Mouse (Mus musculus): ENCODE measurements around the gene Gm20388.

Gene Gm20388

GRCm38 (mm10) chr8:122935912-122936311 lies 3025.3 kb downstream of the Gm20388 start:
- no peak for DNase-seq

- no peak for DNase-seq
Observed at GRCm38 (mm10) chr8:122937545-122938053, 3027.0 kb downstream of the Gm20388 start.

- no peak for DNase-seq
Observed at GRCm38 (mm10) chr8:122938170-122938569, 3027.5 kb downstream of the Gm20388 start.

- peak in 1 of 2 experiments; percentile 13 for DNase-seq
Observed at GRCm38 (mm10) chr8:122938591-122938990, 3027.9 kb downstream of the Gm20388 start.

GRCm38 (mm10) chr8:122942803-122943713 lies 3032.4 kb downstream of the Gm20388 start:
- DNase-seq = no peak

GRCm38 (mm10) chr8:122945775-122946174 lies 3035.1 kb downstream of the Gm20388 start:
- no peak for DNase-seq

DNA sequence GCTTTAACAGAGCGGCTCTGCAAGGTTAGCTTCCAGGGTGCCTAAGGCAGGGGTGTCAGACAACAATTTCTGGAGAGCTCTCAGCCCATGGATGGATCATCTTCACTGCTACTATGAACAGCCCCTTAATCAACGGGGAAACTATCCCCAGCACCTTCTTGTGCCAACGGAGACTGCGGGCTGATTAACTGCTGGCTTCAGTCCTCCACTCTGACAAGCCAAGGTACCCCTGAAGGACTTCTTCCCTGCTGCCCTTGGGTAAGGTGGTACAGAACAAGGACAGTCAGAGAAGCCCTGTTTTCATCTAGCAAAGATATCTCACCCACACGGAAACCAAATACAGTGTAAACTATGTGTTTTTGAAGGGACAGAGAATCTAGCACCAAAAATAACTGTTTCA lies 3039.1 kb downstream of the Gm20388 start:
- no peak for DNase-seq

GRCm38 (mm10) chr8:122951456-122951855 lies 3040.8 kb downstream of the Gm20388 start:
- no peak for DNase-seq

GRCm38 (mm10) chr8:122953028-122953427 lies 3042.4 kb downstream of the Gm20388 start:
- DNase-seq = no peak

DNA sequence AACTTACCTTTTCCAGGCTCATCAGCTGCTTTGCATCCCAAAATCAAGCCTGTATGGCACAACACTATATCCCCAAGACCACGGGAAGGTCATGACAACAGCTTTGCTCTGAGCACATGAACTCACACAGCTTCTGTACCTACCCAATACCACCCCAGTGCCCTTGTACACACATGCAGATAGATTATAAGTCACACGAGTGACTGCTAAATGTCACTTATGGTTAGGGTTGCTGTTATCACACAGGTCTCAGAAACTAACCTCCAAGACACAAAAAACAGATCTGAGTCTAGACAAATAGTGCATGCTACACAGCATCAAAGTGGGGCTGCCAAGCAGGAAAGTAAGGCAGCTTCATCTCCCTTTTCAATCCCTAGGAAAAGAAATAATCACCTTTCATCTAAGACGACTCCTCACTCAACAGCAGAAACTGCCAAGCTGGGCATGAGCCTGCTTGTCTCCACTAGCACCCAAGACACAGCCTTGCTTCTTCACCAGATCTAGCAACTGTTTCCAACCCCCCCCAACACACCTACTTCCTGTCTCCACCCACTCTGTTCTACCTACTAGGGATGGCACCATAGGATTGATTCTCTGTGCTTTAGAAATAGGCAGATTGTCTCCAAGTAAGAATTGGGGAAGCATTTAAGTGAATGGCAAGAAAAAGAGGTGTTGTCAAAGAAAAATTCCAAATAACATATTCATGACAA lies 3043.6 kb downstream of the Gm20388 start:
- DNase-seq = no peak

DNA sequence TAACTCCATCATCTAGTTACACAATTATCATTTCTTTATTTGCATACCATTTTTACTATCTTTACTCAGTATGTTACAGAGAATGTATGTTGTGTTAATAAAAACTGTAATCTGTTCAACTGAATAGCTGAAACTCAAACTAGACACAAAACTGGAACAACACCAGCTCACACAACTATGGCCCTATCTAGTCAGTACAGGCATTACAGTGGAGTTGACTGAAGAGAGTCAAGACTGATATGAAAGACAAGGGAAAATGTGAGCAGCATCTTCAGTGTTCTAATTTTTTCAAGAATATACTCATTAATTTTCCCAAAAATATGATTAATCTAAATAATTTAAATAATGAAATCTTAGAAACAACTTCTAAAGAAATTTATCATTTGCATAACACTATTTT lies 3044.6 kb downstream of the Gm20388 start:
- DNase-seq = no peak

- DNase-seq = no peak
Observed at GRCm38 (mm10) chr8:122955997-122956396, 3045.4 kb downstream of the Gm20388 start.

DNA sequence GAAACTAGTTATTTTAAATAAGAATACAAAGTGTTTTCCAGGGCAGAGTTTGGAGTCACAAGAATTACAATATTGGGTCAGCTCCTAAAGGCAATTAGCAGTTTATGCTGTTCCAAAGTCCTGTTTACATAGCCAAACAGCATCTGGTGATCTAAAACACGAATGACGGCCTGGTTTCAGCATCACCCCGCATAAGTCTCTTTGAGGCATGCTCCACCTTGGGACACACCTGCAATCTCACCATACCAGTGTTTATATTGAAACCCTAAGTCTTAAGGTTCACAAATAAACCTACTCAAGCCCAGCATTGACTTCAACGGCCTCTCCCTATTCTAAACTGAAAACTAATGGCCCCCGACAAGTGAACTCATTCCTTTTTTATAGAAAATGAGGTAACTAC lies 3049.7 kb downstream of the Gm20388 start:
- DNase-seq = no peak

- no peak for DNase-seq
Observed at GRCm38 (mm10) chr8:122960932-122961331, 3050.3 kb downstream of the Gm20388 start.

DNA sequence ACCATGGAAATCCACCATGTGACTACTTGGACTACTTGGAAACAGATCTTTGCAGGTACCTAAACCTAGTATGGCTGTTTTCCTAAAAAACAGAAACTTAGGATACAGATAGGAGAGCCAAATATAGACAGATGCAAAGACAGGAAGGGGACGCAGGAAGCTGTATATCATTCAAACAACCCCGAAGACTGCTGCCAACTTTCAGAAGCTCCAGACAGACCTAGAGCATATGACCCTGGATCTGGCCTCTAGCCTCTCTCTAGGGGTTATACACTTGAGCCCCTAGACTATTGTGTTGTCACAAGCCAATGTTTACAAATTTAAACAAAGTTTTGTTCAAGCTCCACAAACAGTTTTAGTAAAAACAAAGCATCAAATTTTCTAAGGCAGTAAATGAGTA lies 3050.8 kb downstream of the Gm20388 start:
- peak in 1 of 2 experiments; percentile 29 for DNase-seq

GRCm38 (mm10) chr8:122962046-122962445 lies 3051.4 kb downstream of the Gm20388 start:
- DNase-seq = no peak

DNA sequence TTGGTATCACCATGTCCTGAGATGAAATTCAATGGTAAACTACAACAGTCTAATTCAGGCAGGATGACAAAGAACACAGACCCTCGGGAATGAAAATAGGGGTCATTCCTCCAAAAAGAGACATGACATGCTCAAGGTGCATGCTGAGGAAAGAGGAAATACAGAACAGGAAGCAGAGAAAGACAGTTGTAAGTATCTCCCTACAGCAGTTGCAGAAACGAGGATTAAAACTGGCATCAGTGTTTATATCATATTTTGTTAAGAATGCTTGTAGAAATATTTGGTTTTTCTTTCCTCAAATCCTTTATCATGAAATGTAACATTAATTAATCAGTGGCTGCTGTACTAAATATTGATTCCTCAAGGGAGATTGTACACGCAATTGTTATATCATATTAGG lies 3056.0 kb downstream of the Gm20388 start:
- no peak for DNase-seq

- no peak for DNase-seq
Observed at GRCm38 (mm10) chr8:122968145-122968544, 3057.5 kb downstream of the Gm20388 start.

- DNase-seq = no peak
Observed at GRCm38 (mm10) chr8:122969964-122970620, 3059.5 kb downstream of the Gm20388 start.

DNA sequence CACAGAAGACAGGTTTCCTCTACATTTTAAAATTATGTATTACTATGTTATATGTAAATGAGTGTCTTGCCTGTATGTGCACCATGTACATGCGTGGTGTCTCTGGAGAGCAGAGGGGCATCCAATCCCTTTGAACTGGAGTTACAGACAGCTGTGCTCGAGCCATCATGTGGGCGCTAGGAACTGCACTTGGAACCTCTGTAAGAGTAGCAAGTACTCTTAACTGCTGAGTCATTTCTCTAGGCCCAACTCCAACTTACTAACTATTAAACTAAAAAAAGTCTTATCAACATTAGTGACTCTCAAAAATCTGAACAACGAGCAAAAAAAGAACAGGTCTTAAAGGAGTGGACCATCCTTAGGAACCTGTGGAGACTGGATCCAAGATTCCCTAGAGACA lies 3065.4 kb downstream of the Gm20388 start:
- DNase-seq = no peak

DNA sequence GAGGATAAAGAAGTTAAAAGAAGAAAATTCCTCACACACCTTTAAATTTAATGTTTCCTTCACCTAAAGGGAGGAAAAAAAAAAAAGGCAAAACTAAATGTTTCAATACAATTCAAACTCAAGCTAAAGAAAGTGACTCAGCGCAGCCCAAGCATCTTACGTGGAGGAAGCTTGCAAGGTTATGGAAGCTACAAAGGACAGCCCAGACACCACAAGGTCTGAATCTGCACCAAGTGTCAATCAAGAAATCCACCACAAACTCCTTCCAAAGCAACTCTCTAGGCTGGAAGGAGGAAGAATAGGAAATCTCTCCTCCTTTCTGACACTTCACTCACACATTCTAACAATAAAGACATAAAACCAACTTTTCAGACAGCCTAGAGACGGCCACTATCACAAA lies 3068.8 kb downstream of the Gm20388 start:
- no peak for DNase-seq

DNA sequence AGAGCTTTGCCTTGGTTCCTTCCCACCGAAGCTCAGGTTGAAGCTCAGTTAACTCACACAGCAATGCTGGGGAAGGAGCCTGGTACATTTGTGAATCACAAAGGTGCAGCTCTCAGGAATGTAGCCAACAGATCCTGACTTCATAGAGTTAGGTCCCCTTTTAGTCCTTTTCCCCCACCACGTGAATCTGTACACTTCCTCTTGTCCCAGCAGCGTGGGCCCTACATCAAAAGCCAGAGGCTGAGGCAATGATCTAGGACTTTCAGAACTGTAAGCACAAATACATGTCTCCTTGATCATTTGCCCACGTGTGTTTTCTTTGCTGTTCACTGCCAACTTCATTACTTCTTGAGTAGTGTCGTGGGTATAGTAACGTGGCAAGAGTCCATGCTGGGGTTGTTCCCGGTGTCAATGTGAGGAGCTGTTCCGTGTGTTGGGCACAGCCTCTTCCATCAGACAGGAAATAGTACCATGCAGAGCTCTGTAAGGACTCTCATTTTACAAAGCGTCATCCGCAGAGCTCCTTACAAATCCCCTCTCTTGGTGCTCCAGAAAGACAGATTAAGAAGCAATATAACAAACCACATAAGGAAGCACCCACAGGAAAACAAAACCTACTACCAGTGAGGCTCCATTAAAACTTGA lies 3069.3 kb downstream of the Gm20388 start:
- DNase-seq = no peak

- DNase-seq = no peak
Observed at GRCm38 (mm10) chr8:122981646-122982045, 3071.0 kb downstream of the Gm20388 start.

All from kidney, adult 8-10 months (tissue).